Mouse (Mus musculus) thymus, postnatal 10 days (tissue): Measurements from ENCODE around the gene Ppp1r32.

Experiments
- DNase-seq, 2 experiments: peaks; one replicate each; pipeline ENCODE4 v3.0.0; 2021; ENCODE audit warnings: low spot score in 2 of 2

Gene Ppp1r32

DNA sequence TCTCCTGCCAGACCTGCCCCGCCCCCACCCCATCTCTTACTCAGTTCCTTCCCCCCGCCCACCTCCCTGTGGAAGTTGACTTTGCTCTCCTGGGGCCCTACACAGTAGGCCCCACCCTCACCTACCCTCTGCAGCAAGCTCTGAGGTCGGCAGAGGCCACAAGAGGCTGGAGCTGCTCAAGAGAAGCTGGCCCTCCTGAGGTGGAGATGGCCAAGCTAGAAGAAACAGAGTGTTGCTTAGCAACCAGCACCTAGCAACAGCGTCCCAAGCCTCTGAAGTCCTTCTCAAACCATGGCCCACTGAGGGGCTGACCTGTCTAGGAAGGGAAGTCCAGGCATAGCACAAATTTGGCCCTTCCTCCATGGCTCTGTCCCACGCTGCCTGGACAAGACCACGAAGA, at the start of gene Ppp1r32:
Gene Ppp1r32, minus strand, starts transcription at position 226 of the 400 bp plus-strand sequence.
- DNase-seq: no peak

- no peak for DNase-seq
Observed at GRCm38 (mm10) chr19:10530082-10530481, 47.4 kb upstream of the Ppp1r32 start.

DNA sequence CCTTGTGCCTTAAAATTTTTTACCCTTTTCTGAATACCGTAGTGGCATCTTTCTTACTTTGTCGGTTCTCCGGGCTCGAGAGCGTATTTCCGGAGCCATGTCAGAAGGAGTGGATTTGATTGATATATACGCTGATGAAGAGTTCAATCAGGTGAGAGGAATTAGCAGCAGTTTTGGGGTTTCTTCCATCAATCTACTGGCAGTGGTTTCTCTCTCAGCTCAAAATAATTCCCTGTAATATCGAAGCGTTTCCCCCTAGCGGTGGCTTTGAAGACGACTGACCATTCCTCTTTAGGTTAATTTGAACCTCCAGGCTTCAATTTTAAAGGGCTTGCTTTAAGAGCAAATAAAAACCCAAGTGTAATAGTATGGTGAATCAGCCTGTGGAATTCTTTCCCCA, 43.2 kb upstream of the Ppp1r32 start, which contains the start of gene Sdhaf2:
Gene Sdhaf2, minus strand, starts transcription at position 233 of the 400 bp plus-strand sequence.
- DNase-seq: no peak

DNA sequence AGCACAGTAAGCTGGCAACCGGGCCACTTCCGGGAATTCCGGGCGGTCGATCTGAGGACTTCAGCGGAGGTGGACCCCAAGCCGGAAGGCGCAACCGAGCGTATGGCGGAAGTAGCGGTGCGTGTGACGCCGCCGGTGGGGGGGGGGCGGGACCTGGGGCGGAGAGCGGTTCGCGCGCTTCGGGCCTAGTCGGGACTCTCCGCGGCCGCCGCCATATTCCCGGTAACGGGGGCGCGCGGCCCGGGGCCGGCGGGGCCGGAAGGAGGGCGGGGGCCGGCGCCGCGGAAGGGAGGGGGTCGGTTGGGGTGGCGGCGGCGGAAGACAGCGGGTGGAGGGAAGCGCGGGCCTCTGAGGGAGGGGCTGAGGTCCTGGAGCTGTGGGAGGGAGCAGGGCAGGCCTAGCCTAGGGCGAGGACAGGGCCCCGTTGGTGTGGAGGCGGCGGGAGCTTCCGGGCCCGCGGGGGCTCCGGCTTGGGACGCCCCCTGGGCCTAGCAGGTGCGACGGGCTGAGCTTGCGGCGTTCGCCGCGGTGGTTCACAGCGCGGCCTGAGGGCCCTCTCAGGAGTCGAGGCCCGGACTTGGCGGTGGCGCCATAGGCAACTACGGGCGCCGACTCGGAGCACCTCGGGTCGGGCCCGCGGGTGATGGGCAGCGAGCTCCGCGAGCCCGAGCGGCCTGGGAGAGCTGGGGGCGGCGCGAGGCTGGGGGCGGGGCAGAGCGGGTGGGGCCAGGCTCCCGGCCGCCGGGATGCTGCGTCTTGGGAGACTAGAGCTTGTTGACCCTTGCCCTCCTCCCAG, 42.6 kb upstream of the Ppp1r32 start, which contains the start of gene Cpsf7:
Gene Cpsf7, plus strand, starts transcription at position 161 of the 796 bp plus-strand sequence.
- DNase-seq: peak; percentile 89 to 90

DNA sequence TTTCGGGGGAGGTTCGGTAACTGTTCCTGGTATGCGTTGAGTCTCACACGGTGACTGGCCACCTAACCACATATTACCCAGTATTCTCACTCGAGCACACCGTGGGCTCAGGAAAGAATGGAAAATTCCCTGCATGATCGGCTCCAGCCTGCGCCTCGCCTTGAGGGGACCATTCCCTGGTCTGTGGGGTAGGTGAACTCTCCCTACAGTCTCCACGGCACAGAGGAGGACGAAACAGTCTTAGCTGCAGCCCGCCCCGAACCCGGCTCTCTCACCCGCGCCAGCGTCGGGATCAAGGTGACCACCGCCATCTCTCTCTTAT, 42.0 kb upstream of the Ppp1r32 start:
- DNase-seq: no peak

DNA sequence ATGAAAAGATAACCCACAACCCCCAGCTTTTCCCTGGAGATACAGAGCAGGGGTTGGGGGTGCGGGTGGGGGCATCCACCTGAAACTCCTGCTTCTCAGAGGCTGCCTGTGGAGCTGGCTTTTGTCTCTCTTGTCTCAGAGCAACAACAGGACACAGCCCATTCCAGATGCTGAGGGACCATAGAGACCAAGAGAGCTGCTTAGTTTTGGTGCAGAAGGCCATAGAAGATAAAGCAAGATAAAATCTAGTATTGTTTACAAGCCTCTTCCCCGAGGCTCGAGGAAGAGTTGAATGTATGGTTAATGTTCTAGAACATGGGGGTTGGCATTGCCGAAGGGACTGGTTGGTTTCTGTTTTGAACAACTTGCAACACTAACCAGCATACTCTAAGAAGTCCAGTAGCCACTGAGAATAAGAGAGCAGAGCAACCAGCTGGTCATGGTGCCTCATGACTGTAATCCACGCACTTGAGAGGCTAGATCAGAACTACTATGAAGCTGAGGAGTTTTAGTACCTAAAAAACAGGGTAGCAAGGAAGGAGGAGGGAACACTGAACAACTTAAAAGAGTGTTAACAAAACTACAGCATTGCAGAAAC, 40.9 kb upstream of the Ppp1r32 start:
- DNase-seq: no peak

DNA sequence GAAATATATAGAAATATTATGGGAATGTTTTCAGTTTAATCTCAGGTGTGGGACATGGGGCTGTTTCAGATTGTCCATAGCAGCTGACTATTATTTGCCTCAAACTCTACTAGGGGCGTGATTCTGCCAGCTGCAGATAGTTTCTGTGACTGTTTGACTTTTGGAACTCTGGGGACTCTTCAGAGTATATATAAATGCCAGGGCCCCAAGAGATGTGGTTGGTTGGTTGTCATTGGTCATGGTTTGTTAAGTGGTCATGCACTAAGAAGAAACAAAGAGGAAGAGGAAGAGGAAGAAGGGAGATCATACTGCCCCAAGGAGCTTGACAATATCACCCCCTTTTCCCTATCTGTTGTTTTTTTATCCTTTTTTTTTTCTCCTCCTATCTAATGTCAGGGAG, 39.2 kb upstream of the Ppp1r32 start:
- no peak for DNase-seq

- DNase-seq: no peak
Observed at GRCm38 (mm10) chr19:10520355-10520754, 37.6 kb upstream of the Ppp1r32 start.

DNA sequence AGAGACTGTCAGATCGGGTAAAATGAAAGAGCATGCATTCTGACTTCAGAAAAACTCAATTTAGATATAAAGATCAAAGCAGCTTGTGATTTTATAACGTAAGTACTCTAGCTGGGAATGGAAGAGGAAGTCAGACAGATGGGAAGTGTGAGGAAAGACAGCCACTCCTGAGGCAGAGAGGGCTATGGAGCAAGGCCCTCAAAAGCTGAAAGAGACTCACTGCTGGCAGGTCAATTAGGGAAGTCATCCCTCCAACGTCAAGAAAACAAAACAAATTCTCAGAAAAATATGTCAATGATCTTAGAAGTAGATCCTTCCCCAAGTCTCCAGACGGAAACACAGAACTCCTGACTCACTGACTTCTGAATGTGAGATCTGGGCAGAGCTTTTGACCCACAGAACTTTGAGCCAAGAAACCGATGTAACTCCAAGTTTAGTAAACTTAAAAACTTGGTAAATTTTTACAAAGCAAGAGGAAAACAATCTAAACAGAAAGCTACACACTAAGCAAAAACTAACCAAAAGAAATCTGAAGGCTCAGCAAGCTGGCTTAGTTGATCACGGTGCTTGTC, 28.1 kb upstream of the Ppp1r32 start:
- DNase-seq: no peak

GRCm38 (mm10) chr19:10502571-10502970, 19.8 kb upstream of the Ppp1r32 start:
- peak; percentile 14 to 63 for DNase-seq

DNA sequence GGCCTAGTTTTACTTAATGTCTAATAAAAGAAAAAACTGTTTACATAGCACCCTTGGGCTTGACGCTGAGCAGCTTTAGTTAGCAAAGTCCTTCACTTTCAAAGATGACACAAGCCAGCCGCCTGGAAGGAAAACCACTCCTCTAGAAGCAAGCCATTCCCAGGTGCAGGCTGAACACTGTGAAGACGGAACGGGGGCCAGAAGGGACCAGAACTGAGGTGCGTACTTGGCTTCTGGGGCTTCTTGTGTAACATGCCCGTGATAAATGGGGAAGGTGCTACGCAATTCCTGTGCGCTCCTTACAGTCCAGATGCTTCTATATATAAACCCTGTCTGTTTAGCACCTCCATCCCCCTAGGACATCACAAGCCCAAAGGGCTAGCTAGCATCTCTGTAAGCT, 17.9 kb upstream of the Ppp1r32 start:
- DNase-seq: no peak

GRCm38 (mm10) chr19:10497512-10498160, 14.9 kb upstream of the Ppp1r32 start:
- DNase-seq: no peak

GRCm38 (mm10) chr19:10496976-10497375, 14.2 kb upstream of the Ppp1r32 start:
- no peak for DNase-seq

DNA sequence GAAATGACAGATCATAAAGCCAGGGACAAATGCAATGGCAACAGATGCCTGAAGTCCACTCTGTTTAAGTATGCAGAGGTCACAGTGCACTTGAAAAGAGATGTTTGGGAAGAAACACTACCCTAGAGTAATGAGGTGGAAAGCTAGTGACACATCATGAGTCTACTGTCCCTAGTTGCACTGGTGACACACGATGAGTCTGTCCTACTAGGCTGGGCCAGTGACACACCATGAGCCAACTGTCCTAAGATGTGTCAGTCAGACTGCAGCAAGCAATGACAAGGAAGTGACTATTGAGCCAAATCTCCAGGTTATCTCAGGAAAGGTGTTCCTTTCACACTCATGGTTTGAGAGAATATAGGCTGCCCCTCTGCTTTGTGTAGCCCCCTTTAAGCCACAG, 12.9 kb upstream of the Ppp1r32 start:
- DNase-seq: no peak

- DNase-seq: peak; percentile 12 to 33
Observed at GRCm38 (mm10) chr19:10486264-10486738, 3.6 kb upstream of the Ppp1r32 start.

DNA sequence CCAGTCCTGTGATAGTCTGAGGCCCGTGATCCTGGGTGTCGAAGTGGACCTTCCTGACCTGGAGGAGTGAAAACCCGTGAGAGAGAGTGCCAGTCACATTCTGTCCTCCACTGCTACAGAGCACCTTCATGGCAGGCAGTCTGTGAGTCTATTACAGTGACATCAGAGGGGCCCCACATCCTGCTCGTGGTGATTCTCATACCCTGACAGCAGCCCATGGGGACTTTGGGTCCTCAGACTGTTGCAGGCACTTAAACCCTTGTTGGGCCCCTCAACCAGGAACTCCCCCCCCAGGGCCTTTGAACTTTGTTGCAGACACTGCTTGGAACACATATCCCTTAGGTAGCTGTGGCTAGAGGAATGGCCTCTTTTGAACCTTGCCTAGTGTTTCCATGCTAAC, 3.2 kb downstream of the Ppp1r32 start:
- no peak for DNase-seq

DNA sequence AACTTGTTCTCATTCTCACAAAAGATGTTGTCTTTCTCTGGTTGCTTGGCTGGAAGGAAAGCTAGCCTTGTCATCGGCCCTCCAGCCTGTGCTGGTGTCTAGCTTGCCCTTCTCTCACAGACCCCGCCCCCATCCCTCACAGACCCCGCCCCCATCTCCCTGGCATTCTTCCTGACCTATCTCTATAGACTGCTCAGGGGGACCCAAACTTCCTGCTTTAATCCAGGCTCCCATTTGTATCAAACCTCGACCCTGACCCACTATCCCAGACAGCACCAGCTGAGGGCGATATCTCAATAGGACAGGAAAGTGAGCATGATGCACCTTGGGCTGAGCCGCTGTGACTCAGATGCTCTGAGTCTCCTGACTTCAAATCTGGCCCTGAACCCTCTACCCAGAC, 8.9 kb downstream of the Ppp1r32 start:
- no peak for DNase-seq

DNA sequence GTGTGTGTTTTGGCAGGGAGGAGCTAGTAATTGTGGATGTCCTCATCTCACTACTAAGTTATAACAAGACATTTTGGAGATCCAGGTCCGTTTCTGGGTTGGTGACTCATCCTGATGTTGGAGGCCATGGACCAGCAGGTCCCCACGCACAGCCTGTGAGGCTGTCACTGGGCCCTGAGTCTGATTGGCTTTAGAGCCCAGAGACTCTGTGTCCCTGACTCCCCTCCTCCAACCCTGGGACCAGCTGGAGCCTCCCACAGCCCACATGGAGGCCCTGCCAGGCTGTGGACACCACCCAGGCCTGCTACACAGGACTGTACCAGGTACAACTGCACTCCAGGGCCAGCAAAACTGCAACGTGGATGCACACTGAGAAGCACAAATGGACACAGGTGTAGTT, 9.8 kb downstream of the Ppp1r32 start:
- no peak for DNase-seq

DNA sequence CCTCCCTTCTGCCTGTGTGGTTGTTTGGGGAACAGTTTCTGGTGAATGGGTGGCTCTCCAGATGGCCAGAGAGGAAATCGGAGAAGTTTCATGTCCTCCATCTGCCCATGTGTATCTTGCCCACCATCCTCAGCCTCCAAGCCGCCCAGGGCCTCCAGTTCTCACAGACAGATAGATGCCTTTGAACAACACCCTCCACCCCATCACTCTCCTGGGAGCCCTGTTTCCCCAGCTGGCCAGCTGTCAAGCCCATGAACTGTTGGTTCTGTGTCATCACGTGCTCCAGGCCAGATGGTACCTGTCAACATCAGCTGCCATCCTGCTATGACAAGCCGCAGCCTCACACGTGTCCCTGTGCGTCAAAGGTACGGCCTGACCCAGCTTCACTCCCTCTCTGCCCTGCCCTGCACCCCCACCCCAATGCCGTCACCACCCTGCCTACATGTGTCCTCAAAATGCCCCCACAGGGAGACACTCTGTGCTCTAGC, 13.5 kb downstream of the Ppp1r32 start:
- DNase-seq: no peak

- no peak for DNase-seq
Observed at GRCm38 (mm10) chr19:10464427-10464826, 18.3 kb downstream of the Ppp1r32 start.

- DNase-seq: no peak
Observed at GRCm38 (mm10) chr19:10461584-10461983, 21.1 kb downstream of the Ppp1r32 start.

DNA sequence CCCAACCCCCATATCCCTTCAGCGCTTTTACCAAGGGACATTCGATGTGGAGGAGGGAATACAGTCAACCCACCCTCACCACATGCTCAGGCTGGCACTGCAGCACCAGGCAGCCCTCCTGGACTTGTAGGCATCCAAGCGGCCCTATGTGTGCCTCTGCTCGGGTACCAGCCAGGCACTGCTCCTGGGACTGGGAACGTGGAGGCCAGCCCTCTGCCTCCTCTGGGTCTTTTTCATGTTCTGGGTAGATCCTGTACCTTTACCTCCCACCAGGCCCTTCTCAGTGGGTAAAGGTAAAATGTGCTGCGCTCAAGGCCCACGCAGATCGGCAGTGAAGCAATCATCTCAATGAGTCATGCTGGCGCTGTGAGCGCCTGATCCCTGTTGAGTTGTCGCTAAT, 22.8 kb downstream of the Ppp1r32 start:
- no peak for DNase-seq
